Mouse (Mus musculus) embryo, embryonic 11.5 days (tissue): ENCODE results near the gene Lag3.
"Not testable (repeated sequence)": the region's sequence is repeated elsewhere in the genome, so short reads cannot be mapped to it uniquely, and the experiment has no call there.

Experiments used
- DNase-seq: peaks from one replicate; pipeline ENCODE4 v3.0.0-alpha.2; 2012; ENCODE audit warnings: low read depth, low spot score

Gene Lag3

GRCm38 (mm10) chr6:124900801-124901480, 10.6 kb downstream of the Lag3 start:
- DNase-seq: no peak

- no peak for DNase-seq
These were observed 11.3 kb downstream of the Lag3 start for GRCm38 (mm10) chr6:124900056-124900800.

- no peak for DNase-seq
These were observed 13.1 kb downstream of the Lag3 start for GRCm38 (mm10) chr6:124898359-124898758.

- DNase-seq: not testable (repeated sequence)
These were observed 17.4 kb downstream of the Lag3 start for GRCm38 (mm10) chr6:124894113-124894512.

- no peak for DNase-seq
These were observed 20.5 kb downstream of the Lag3 start for GRCm38 (mm10) chr6:124890997-124891396.

GRCm38 (mm10) chr6:124888555-124889125, 22.9 kb downstream of the Lag3 start:
- DNase-seq: no peak

- DNase-seq: no peak
These were observed 23.5 kb downstream of the Lag3 start, which contains the start of gene Cd4 for GRCm38 (mm10) chr6:124887986-124888385. Gene Cd4 (minus strand): TSS chr6:124888221.

GRCm38 (mm10) chr6:124885956-124886381, 25.5 kb downstream of the Lag3 start:
- no peak for DNase-seq

GRCm38 (mm10) chr6:124884714-124885500, 26.6 kb downstream of the Lag3 start:
- no peak for DNase-seq

- DNase-seq: no peak
These were observed 28.2 kb downstream of the Lag3 start for GRCm38 (mm10) chr6:124883351-124883750.

- DNase-seq: no peak
These were observed 29.7 kb downstream of the Lag3 start for GRCm38 (mm10) chr6:124881821-124882220.

GRCm38 (mm10) chr6:124879390-124879789, 32.1 kb downstream of the Lag3 start:
- DNase-seq: no peak

GRCm38 (mm10) chr6:124874348-124874747, 37.2 kb downstream of the Lag3 start:
- no peak for DNase-seq

GRCm38 (mm10) chr6:124866560-124866959, 44.9 kb downstream of the Lag3 start:
- no peak for DNase-seq

GRCm38 (mm10) chr6:124865766-124866362, 45.6 kb downstream of the Lag3 start:
- no peak for DNase-seq

GRCm38 (mm10) chr6:124863658-124864298, 47.7 kb downstream of the Lag3 start, which contains the start of gene Gpr162:
Gene Gpr162 (minus strand): TSS chr6:124863983.
- DNase-seq: peak; percentile 44

- no peak for DNase-seq
These were observed 48.3 kb downstream of the Lag3 start for GRCm38 (mm10) chr6:124863125-124863657.

GRCm38 (mm10) chr6:124862406-124863124, 48.9 kb downstream of the Lag3 start:
- no peak for DNase-seq

- DNase-seq: no peak
These were observed 49.7 kb downstream of the Lag3 start for GRCm38 (mm10) chr6:124861802-124862201.

GRCm38 (mm10) chr6:124861266-124861665, 50.2 kb downstream of the Lag3 start:
- DNase-seq: no peak
